Mouse (Mus musculus) left cerebral cortex, postnatal 4 days (tissue): ENCODE data around the gene Crygc. TPM values are rescaled to one million over a fixed set of nuclear protein-coding genes. Genes with fewer than 3 reads are reported as not detected.

ENCODE experiments used
- DNase-seq: peaks from one replicate; pipeline ENCODE4 v3.0.0-alpha.2; 2022
- intact Hi-C: fragments of 180-260 bp; cut with DNase I; formaldehyde crosslinking; loops from one replicate; pipeline ENCODE4 v1.15.1; 2025
- total RNA-seq, 2 experiments: library from RNA; stranded (reverse); gene quantifications; 2 replicates each; pipeline ENCODE4 v1.2.3; 2021

Crygc gene
- total RNA-seq: not detected

DNA sequence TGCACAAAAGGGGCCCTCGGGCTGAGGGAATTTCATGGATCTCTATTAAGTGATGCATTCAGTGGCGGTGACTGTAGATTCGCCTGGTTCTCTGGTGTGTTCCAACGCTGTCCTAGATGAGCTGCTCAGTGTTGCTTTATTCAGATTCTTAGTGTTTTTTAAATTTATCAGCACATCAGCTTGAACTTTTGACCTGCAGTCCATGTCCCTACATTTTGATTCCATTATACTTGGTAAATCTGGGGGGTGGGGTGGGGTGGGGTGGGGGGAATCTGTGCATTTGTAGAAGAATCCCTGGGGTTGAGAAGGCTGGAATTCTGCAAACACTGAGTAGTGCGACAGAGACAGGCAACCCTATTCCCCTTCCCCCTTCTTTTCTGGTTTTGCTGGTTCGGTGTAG is at the start of gene Crygc:
TSS of gene Crygc (minus strand) at position 101 of the 400 bp plus-strand sequence.
- no peak for DNase-seq
- intact Hi-C loops: no loop called here

DNA sequence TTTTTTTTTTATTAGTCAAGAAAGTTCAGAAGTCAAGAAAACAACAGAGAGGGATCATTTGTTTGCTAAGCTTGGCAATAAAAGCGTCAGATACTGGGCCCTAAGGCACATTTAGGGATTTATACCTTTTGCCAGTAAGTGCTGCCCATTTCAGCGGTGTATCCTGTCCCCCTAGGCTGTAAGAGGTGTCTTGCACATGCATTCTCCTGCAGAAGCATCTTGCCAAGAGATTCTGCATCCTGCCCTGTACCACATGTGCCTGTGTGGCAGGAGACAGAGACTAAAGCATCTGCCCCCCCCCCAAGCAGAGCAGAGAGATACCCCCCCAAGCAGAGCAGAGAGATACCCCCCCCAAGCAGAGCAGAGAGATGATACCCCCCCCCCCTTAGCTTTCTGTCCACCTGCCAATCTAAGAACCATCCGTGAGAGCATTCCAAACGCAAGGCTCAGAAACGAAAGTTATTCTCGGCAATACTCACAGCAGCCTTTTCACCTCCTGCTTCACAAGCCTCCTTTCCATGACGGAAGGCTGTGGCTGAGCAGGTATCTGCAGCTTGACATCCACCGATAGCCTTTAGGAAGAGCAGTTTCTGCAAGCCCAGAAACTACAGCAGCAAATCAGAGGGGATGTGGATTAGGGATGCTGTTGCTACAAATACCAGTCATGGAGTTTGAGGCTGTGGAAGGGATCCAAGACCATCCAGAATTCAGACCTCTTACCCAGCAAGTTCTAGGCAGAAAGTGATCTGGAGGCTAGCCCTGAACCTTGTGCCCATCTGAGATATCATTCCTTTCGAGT is 49.3 kb upstream of the Crygc start, which contains the start of gene D630023F18Rik:
TSS of gene D630023F18Rik (minus strand) at position 641 of the 799 bp plus-strand sequence.
- DNase-seq: no peak
- intact Hi-C loops: no loop called here

DNA sequence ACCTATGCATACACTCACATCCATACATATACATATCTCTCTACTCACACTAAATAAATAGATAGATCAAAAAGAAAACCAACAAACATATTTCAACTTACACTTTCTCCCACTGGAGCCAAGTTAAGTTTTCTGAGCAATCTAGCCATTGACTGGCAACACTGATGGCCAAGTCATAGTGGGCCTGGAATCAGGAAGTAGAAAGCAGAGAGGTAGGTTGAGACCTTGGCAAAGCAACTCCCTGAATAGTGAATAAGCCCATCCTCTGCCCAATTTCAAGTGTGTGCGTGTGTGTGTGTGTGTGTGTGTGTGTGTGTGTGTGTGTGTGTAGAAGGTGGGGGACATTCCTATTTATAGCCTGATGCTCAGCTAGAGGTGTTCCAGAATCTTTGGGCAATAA is 45.9 kb upstream of the Crygc start, which contains the start of gene Gm28845:
TSS of gene Gm28845 (minus strand) at position 121 of the 400 bp plus-strand sequence.
- intact Hi-C loops: no loop called here
- no peak for DNase-seq

DNA sequence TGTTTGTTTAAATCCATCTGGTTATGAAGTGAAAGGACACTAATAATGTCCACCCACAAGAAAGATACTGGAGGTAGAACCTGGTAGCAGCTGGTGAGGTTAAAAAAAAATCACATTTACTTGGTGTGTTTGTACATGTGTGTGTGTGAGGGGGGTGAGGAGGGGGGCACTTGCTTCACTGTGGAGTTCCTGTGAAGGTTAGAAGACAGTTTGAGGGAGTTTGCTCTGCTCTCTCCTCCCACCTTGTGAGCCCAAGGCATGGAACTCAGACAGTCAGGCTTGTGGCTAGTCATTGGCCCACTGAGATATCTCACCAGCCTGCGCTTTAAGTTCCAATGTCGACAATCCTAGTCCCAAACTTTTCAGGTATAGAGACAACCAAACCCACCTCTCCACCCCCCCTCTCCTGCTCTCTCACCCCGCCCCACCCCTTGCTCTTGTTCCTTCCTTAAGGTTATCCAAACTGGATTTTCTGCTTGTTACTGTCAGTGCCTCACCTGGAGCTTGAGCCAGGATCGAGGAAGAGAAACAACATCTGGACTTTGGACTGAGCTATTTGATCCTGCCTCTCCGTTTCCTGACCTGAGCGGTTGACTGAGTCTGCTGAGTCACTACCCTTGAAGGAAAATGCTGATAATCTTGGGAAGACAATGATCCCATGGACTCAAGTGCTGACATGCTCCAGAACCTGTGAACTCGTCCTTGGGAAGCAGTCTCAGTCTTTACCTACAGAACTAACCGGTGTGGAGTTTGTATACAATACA is 44.8 kb upstream of the Crygc start:
- intact Hi-C loops: no loop called here
- no peak for DNase-seq

DNA sequence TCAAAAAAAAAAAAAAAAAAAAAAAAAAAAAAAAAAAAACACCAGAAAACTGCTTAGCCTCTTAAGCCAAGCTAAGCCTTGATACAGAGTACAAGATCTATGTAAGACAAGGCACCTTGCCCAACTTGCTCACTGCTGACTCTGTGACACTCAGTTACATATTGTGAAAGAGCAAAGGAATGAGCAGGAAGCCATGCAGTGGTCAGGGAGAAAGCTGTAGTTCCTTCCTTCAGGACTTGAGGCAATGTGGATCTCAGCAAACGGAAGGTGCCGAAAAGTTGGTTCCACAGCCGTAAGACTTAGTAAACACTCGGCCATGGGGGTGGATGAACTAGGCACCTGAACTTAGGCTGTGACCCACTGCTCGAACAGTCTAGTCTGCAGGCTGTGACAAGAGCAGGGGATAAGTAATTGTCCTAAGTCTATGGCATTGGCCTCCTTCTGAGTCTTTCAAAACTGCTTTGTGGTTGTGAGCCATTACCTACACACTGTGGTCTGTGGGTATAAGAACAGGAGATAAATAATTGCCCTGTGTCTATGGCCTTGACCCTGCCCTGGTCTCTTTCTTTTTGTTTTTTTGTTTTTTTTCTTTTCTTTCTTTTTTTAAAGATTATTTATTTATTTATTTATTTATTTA is 40.2 kb upstream of the Crygc start:
- intact Hi-C loops: loop anchor here (5.0 kb wide), 1 partner anchor 64 kb away; no protein-coding TSS in a partner anchor
- DNase-seq: no peak

DNA sequence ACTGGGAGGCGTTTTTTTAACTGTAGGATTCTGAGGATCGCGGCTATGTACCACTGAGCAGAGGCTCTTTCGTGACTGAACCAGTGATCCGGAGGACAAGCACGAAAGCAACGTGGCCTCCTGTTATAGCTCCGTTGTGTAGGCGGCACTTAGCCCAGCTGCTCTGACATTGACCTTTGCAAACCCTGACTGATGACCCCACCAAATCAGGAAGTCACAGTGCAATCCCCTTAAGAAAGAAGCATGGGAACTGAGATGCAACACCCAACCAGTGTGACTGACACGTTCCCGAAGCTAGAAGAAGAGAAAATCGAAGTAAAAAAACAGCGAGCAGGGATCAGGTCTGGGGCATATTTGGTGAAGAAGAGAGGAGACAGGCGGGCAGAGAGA is 39.3 kb upstream of the Crygc start:
- intact Hi-C loops: loop anchor here (5.0 kb wide), 1 partner anchor 64 kb away; no protein-coding TSS in a partner anchor
- no peak for DNase-seq

DNA sequence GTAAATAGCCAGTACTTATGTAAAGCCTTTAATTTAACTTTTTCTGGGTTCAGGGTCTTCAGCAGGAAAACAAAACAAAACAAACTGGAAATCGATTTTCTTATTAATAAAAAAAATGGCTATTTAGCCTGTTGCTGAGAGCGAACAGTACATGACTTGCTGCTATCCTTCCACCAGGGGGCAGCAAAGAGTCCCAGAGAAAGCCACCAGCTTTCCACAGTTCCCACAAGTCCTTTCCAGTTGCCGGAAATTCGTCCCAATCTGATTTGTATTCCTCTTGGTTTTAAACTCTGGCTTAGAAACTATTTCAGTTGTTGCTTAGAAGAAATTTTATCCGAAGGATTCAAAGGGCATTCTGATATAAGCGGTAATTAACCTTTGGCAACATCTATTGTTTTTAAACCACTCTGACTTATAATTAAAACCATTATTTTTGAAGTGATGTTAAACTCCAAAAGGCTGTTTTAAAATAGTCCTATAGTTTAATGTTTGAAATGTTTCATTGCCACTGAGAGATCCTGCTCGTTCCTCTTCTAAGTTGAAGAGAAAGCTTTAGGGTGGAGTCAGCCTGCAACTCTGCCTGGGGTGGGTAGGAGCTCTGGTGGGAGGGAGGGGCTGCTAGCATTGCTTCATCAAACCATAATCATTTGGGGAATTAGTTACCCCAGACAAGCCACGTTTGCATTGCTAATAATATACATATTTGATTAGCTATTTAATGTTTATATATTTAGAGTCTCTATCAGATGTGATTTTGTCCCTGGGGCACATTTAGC is 38.7 kb upstream of the Crygc start:
- DNase-seq: peak; percentile 71
- intact Hi-C loops: loop anchor here (5.0 kb wide), 1 partner anchor 65 kb away; no protein-coding TSS in a partner anchor

DNA sequence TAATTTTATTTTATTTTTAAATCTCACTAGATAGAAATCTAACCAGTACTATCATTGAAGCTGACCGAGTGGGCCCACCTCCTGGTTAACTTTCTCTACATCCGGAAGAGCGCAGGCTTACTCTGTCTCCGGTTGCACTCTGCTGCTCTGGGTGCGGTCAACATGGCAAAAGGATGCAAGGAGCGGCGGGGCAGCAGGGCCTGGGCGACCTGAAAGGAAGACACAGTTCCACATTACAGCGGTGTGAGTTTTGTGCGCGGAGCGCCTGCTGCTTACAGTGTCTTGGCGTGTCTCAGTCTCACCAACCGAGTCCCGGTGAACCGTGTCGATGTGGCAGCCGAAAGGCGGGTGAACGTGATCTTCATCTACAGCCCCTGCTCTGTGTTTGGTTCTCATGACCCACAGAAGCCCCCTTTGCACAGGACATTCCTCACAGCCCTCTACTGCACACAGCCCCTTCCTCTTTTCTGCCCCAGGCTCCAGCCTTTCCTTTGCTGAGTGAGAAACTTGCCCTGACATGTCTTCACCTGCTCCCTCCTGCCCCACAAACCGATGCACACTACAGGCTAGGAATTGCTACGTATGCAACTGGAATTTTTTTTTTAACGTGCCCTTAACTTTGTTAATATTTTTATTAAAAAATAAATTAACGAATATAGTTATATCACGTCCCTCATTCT is 36.4 kb upstream of the Crygc start:
- DNase-seq: no peak
- intact Hi-C loops: loop anchor here (5.0 kb wide), 1 partner anchor 67 kb away; no protein-coding TSS in a partner anchor

DNA sequence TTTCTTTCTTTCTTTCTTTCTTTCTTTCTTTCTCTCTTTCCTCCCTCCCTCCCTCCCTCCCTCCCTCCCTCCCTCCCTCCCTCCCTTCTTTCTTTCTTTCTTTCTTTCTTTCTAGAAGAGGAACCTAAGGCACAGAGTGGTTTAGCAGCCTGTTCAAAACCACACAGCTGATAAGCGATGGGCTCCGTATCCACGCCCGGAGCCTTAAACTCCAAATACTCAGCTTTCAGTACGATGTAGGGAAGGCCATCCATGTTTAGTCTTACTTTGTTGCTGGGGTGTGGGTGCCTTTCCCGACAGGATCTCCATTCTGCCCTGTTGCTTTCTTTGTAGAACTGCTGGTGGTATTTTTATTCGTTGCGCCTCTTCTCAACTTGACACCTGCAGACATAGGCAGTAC is 35.7 kb upstream of the Crygc start:
- DNase-seq: no peak
- intact Hi-C loops: no loop called here

DNA sequence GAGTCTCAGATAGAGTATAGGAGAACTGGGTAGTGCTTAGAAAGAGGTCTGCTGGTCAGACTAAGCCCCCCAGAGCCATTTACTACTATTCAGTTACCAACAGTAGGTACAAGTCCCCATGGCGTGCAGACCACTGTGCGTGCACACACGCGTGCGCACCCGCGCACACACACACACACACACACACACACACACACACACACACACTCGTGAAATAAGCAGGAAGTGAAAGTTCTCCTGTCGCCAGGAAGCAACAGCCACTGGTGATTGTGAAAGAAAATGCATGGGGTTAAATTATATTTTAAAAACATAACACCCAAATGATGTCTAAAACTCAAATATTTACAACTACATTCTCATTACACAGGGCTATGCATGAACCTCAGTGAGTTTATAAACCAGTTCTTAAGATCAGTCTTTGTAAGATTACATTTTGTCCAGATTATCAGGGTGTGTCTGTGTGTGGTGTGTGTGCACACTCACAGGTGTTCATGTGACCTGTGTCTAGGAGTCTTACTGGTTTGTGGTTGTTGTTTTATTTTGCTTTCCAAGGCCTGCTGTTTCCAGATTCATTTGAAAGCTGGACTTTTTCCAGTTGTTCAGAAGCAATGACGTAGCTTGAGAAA is 34.3 kb upstream of the Crygc start:
- intact Hi-C loops: no loop called here
- no peak for DNase-seq

DNA sequence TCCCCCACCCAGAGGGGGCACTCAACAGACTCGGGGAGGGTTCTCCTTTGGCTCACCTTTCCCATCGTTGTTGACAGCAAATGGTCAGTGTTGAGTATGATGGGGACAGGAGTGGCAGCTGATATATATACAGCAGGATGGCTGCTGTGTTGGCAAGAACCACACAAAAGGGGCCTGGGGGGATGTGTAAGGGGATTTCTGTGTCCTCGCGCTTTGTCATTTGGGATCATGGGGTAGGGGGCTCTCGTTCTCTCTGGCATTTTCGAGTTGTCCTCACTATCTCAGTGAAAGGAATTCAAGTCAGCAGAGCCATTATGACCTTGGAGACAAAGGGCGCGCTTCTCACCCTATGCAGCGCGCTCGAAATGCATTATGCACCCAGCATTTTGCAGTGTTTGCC is 29.8 kb upstream of the Crygc start, which contains the start of gene Cryga:
TSS of gene Cryga (minus strand) at position 101 of the 400 bp plus-strand sequence.
- no peak for DNase-seq
- intact Hi-C loops: no loop called here

DNA sequence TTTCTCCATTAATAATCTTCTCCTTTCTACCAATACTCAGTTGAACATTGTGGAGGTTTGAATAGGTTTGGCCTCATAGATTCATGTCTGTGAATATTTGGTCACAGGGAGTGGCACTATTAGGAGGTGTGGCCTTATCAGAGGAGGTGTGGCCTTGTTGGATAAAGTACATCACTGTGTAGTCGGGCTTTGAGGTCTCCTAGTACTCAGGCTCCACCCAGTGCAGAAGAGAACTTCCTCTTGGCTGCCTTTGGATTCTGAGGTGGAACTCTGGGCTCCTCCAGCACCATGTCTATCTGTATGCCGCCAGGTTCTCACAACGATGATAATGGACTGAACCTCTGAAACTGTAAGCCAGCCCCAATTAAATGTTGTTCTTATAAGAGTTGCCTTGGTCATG is 23.5 kb upstream of the Crygc start:
- DNase-seq: no peak
- intact Hi-C loops: no loop called here

DNA sequence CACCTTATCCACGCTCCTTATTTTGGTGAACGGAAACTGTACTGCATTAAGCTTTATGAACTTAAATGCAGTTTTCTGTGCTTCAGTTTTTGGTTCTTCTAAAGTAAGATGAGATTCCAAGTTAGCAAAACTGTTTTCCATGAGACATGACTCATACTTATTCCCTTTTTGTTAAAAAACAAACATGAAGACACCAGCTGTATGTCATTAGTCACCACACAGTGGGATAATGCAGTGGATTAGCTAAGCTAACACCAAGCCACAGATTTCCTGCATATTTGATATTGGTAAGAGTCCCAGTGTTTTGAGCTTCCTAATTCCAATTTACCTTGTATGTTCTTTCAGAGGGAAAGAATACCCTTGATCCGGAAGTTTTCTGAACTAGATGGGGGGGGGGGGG is 18.1 kb upstream of the Crygc start:
- no peak for DNase-seq
- intact Hi-C loops: no loop called here

DNA sequence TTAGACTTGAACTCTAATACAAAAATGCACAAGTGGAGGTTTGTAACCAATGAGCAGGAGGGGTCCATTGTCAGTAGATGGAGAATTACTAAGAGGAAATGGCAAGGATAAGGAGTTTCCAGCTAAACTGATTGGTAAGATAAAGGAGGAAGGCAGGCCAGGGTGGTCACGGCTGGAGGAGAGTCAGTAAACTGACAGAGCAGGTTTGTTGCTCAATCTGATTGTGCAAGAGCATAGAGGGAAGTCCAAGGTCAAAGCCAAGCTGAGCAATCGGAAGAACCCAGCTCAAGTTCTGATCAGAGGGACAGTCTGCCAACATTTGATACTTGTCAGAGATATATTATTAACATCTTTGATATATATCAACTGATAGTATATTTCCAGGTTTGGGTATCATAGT is 16.9 kb upstream of the Crygc start:
- intact Hi-C loops: no loop called here
- DNase-seq: no peak

DNA sequence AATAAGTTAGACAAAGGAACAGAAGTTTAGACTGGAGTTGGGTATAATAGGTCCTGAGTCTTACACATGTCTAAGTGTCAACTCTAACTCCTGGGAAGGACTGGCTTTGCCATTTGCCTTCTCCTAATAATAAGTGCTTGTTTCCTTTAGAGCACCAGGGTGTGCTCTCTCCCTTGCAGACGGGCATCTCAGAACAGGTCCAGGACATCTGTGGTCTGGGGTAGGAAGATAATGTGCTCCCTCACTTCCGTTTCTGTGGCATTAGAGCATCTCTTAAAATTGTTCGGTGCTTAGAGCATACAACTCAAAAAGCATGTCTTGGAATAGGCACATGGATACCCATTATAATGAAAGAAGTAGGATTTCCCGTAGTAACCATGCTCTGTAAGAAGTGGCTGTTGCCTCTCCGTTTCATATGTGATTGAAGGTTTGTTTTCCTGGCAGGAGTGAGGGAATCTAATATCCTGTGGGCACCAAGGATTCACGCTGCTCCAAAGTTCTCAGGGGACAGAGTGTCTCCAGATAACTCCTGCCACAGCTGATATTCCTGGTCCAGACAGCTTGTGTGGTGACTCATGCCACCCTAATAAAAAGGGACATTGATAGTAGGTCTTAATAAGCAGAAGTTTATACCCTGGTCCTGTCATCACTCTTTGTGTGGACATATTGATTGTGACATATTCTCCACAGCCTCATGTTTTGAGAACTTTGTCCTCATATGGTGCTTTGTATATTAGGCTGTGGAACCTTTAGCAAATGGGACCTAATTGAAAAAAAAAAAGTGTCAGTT is 15.3 kb upstream of the Crygc start:
- intact Hi-C loops: no loop called here
- DNase-seq: no peak

DNA sequence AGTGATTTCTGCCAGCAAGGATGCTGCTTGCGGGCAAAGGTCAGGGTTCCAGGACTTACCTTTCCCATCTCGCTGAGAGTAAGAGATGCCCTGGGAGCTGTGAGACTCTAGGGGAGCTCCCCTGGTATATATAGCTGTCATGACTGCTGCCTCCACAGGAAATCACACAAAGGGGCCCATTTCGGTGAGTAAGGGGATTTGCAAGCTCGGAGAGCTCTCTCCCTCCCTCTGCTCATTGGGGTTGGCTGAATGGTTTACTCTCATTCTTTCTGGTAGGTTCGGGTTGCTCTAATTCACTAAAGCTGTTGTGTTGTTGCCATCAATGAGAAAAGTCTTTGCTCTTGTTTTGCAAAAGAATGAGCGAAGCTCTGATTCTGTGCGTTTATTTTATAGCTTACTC is 8.7 kb upstream of the Crygc start, which contains the start of gene Crygb:
TSS of gene Crygb (minus strand) at position 101 of the 400 bp plus-strand sequence.
- intact Hi-C loops: no loop called here

DNA sequence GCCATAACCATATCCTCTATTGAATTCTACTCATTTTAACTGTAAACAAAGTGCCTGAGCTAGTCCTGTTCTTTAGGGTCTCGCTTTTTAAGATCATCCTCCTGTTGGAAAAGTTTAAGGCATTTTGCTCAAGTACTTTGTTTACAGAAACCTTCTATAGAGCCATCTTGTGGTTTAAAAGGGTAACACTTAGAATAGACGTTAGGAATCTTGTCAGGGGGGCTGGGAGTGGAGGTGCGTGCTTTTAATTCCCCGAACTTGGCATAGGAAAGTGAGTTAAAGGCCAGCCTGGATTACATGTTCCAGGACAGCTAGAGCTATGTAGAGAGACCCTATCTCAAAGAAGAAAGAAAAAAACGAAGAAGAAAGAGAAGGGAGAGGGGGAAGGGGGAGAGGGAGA is 2.1 kb upstream of the Crygc start:
- intact Hi-C loops: no loop called here
- no peak for DNase-seq

More for the DNA sequence above, 8.7 kb upstream of the Crygc start, which contains the start of gene Crygb:
- DNase-seq: no peak

DNA sequence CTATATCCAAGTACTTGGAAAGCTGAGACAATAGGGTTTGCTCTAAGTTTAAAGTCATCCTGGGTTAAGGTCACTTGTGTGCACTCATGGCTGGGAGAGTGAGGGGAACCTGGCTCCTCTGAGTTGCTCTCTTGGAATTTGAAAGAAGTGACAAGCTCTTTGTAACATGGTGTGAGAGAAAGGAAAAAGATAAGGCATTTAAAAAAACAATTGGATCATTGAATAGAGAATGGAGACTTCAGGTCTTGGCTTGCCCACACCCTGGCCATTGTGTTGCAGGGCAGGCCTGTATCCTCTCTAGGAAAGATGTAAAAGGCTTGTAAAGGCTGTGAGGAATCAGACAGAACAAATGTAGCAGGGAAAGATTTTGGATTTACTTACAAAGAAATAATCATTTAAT is 5.6 kb downstream of the Crygc start:
- DNase-seq: no peak
- intact Hi-C loops: no loop called here
